Mouse (Mus musculus) midbrain, embryonic 14.5 days (tissue): ENCODE measurements at regions not wholly inside any gene's neighbourhood (a gene's known extent, or its start where the extent isn't known, plus 50 kb on each side); places are given as distances from the start of the nearest gene placed in this dataset.

Experiments
- ATAC-seq: fragments of 200-750 bp; cut with Nextera tagmentation; 2 replicates; pipeline ENCODE4 v1.8.0; 2017; ENCODE audit warnings: moderate number of reproducible peaks, moderate library complexity; ENCODE audit not compliant: low FRiP score, low TSS enrichment
- DNase-seq: peaks from one replicate; pipeline ENCODE4 v3.0.0-alpha.2; 2015
- H3K27ac ChIP-seq: fragments of 300-500 bp; sonication (generic); replicated peaks from 2 replicates; pipeline ENCODE4 v1.5.1; 2014; ENCODE audit warnings: mild to moderate bottlenecking, low read depth, low read length, moderate library complexity
- H3K27me3 ChIP-seq: fragments of 300-500 bp; sonication (generic); 2 replicates; pipeline ENCODE4 v1.6.1; 2014; ENCODE audit warnings: low read length, control low read depth, mixed read lengths; ENCODE audit not compliant: control insufficient read depth, insufficient read depth
- H3K36me3 ChIP-seq: fragments of 300-500 bp; sonication (generic); 2 replicates; pipeline ENCODE4 v1.6.1; 2014; ENCODE audit warnings: low read length, control low read depth; ENCODE audit not compliant: control insufficient read depth, insufficient read depth
- H3K4me1 ChIP-seq: fragments of 300-500 bp; sonication (generic); 2 replicates; pipeline ENCODE4 v1.6.1; 2014; ENCODE audit warnings: mild to moderate bottlenecking, antibody characterized with exemption, low read length, control low read depth; ENCODE audit not compliant: control insufficient read depth, insufficient read depth
- H3K4me2 ChIP-seq: fragments of 300-500 bp; sonication (generic); 2 replicates; pipeline ENCODE4 v1.6.1; 2014; ENCODE audit warnings: mild to moderate bottlenecking, low read length, moderate library complexity
- H3K4me3 ChIP-seq: fragments of 300-500 bp; sonication (generic); replicated peaks from 2 replicates; pipeline ENCODE4 v1.5.1; 2014; ENCODE audit warnings: low read depth, low read length
- H3K9ac ChIP-seq: fragments of 300-500 bp; sonication (generic); replicated peaks from 2 replicates; pipeline ENCODE4 v1.6.1; 2014; ENCODE audit warnings: mild to moderate bottlenecking, low read length, moderate library complexity
- H3K9me3 ChIP-seq: fragments of 300-500 bp; sonication (generic); 2 replicates; pipeline ENCODE4 v1.6.1; 2016; ENCODE audit warnings: low read length, control low read depth, mixed read lengths; ENCODE audit not compliant: control insufficient read depth
- WGBS: fragments of 180-500 bp; shearing (Covaris S2); extraction: QIAGEN DNeasy Blood & Tissue Kit; methylation state at CpG from one replicate; pipeline ENCODE4 v1.1.7; 2014; 5-methylcytosine and 5-hydroxymethylcytosine counted together

DNA sequence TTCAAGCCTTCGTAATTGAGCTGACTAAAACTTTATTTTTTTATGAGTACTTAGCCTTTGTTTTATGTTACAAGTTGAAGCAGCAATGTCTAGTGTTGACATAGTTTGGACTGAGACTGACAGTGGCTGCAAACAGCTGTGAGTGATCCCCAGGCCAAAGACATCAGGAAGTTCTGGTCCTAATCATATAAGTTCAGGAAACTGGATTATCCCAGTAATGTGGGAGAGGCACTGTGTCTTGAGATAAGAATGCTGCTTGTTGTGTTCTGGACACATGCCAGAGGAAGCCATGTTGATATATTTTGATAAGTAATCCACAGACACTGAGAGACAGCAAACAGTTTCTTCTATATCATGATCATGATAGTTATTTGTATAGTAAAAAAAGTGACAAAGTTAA is 153.4 kb downstream of the Lrriq3 start:
- 85% methylated on average over 1 of the region's 1 CpGs for WGBS
- no peak for ATAC-seq

DNA sequence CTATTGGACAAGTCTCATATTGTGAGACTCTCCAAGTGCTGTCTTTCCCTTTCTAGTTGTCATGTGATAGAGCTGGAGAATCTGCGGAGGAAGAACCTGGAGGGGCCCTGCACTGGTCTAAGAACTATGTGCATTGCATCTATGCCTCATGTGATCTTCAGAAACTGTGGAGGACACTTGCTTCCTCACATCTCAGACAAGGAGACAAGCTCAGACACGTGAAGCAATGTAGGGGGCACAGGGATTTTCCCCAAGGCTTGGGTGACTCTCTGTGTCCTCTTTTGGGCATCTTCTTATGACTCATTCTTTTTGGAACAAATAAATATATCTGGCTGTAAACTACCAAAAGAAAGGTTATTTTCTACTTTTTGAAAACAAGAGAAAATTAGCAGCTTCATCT is 153.9 kb downstream of the Lrriq3 start:
- no peak overlapping the region for H3K4me2 ChIP-seq
- 71% methylated on average over 2 of the region's 2 CpGs for WGBS
- no peak overlapping the region for H3K4me3 ChIP-seq
- ATAC-seq (no peak), DNase-seq (no peak)
- no peaks in the 10 kb centered on the region for H3K27me3 ChIP-seq
- no peaks in the 10 kb centered on the region for H3K9me3 ChIP-seq
- H3K4me1 ChIP-seq: no peaks in the 10 kb centered on the region
- no peak overlapping the region for H3K27ac ChIP-seq
- H3K36me3 ChIP-seq: no peaks in the 10 kb centered on the region
- no peak overlapping the region for H3K9ac ChIP-seq

More for the DNA sequence above, 153.4 kb downstream of the Lrriq3 start:
- H3K27me3 ChIP-seq: no peaks in the 10 kb centered on the region
- H3K4me3 ChIP-seq: no peak overlapping the region
- H3K9ac ChIP-seq: no peak overlapping the region
- no peak overlapping the region for H3K27ac ChIP-seq
- H3K4me2 ChIP-seq: no peak overlapping the region
- no peaks in the 10 kb centered on the region for H3K36me3 ChIP-seq
- no peak for DNase-seq
- no peaks in the 10 kb centered on the region for H3K4me1 ChIP-seq
- H3K9me3 ChIP-seq: no peaks in the 10 kb centered on the region

DNA sequence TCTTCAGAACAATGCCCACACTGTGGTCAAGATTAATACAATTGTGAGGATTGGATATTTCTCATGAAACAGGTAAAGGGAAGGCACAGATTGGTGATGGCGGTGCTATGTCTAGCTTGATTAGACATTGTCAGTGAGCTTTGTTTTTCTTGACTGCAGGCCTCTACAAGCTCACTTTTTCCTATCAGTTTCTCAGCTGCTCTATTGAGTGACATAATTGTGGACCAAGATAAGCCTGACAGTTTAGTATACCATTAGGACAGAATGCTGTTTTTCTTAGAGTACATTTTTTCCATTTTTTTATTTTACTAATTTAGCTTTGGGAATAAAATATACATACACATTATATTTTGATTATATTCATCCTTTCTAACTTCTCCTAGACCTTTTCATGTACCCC is 154.7 kb downstream of the Lrriq3 start:
- no peaks in the 10 kb centered on the region for H3K9me3 ChIP-seq
- DNase-seq (no peak), ATAC-seq (no peak)
- no peaks in the 10 kb centered on the region for H3K4me1 ChIP-seq
- WGBS: 97% methylated on average over 1 of the region's 1 CpGs
- H3K27me3 ChIP-seq: no peaks in the 10 kb centered on the region
- H3K4me3 ChIP-seq: no peak overlapping the region
- no peaks in the 10 kb centered on the region for H3K36me3 ChIP-seq
- H3K27ac ChIP-seq: no peak overlapping the region
- no peak overlapping the region for H3K9ac ChIP-seq
- no peak overlapping the region for H3K4me2 ChIP-seq

DNA sequence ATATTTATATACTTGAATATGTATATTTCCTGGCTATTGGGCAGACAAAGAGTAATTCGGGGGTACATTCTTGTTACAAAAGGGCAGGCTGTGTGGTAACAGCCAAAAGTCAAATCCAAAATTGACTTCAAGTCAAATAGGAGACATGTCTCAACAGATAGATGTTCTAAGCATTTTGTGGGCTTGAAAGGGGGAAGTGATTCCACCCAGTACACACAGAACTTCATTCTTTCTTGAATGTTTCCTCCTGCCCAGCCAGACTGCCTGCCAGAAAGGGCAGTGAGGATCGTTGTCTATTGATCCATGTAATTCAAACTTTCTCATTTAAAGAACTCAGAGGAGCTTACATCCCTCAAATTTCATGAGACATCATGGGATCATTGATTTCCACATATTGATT is 157.7 kb downstream of the Lrriq3 start:
- no peaks in the 10 kb centered on the region for H3K4me1 ChIP-seq
- no peak for DNase-seq

DNA sequence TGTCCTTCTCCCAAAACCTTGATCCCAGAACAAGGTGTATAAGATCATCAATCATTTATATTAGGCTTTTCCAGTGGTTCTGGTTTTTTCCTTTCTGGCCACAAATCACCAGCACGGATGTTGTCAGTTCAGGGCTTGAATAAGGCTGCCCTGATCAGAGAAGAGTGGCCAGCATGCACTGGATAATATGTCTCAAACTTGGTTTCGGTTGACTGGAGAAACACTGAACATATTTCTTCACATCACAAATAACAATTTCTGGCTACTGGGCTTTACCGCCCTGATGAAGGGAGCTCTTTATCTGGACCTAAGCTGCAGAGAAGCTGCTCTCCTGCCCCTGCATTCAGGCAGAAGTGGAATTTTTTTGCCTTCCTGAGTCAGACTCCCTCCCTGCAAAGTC is 205.0 kb downstream of the Lrriq3 start:
- H3K4me2 ChIP-seq: no peak overlapping the region
- no peak for ATAC-seq

More for the DNA sequence above, 157.7 kb downstream of the Lrriq3 start:
- no peak for ATAC-seq
- H3K36me3 ChIP-seq: no peaks in the 10 kb centered on the region
- H3K27ac ChIP-seq: no peak overlapping the region
- H3K27me3 ChIP-seq: no peaks in the 10 kb centered on the region
- H3K9ac ChIP-seq: no peak overlapping the region
- no peaks in the 10 kb centered on the region for H3K9me3 ChIP-seq
- 83% methylated on average over 2 of the region's 2 CpGs for WGBS
- no peak overlapping the region for H3K4me2 ChIP-seq
- no peak overlapping the region for H3K4me3 ChIP-seq

DNA sequence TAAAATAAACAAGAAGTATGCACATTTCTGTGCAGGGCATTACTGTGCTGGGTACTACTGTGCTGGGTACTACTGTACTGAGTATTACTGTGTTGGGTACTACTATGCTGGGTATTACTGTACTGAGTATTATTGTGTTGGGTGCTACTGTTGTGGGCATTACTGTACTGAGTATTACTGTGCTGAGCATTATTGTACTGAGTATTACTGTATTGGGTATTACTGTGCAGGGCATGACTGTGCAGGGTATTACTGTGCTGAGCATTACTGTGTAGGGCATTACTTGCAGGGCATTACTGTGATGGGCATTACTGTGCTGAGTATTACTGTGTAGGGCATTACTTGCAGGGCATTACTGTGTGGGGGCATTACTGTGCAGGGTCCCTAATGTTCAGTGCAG is 205.5 kb downstream of the Lrriq3 start:
- ATAC-seq (peak; percentile 43; the same call in 1 of the 2 replicates), DNase-seq (no peak)
- no peak overlapping the region for H3K4me3 ChIP-seq
- no peaks in the 10 kb centered on the region for H3K9me3 ChIP-seq
- H3K27ac ChIP-seq: no peak overlapping the region
- no peak overlapping the region for H3K9ac ChIP-seq
- no peaks in the 10 kb centered on the region for H3K27me3 ChIP-seq
- no peak overlapping the region for H3K4me2 ChIP-seq
- no peaks in the 10 kb centered on the region for H3K4me1 ChIP-seq
- H3K36me3 ChIP-seq: no peaks in the 10 kb centered on the region

More for the DNA sequence above, 205.0 kb downstream of the Lrriq3 start:
- no peak overlapping the region for H3K9ac ChIP-seq
- no peak overlapping the region for H3K27ac ChIP-seq
- no peaks in the 10 kb centered on the region for H3K36me3 ChIP-seq
- no peak overlapping the region for H3K4me3 ChIP-seq
- H3K9me3 ChIP-seq: no peaks in the 10 kb centered on the region
- H3K27me3 ChIP-seq: no peaks in the 10 kb centered on the region
- DNase-seq: no peak
- H3K4me1 ChIP-seq: no peaks in the 10 kb centered on the region
- WGBS: 67% methylated on average over 3 of the region's 3 CpGs

DNA sequence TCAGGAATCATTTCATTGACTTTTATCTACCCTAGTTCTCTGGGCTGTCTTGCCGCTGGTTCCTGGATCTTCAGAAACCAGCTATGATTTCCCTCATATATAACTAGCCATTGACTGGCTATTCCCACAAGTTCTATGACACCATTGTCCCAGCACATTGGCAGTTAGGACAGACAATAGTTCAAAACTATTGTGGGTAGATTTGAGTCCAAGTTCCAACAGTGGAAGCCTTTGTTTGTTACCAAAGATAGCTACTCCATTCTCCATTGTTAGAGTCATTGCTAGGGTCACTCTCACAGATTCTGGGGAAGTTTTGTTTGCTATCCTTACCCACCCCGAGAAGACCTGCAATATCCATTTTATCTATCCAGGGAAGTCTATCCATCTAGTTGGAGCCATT is 229.1 kb downstream of the Lrriq3 start:
- H3K9me3 ChIP-seq: no peaks in the 10 kb centered on the region
- H3K36me3 ChIP-seq: no peaks in the 10 kb centered on the region
- no peak overlapping the region for H3K9ac ChIP-seq
- H3K4me2 ChIP-seq: no peak overlapping the region
- ATAC-seq (no peak), DNase-seq (no peak)
- H3K4me3 ChIP-seq: no peak overlapping the region
- 88% methylated on average over 2 of the region's 2 CpGs for WGBS
- no peak overlapping the region for H3K27ac ChIP-seq
- no peaks in the 10 kb centered on the region for H3K4me1 ChIP-seq
- H3K27me3 ChIP-seq: no peaks in the 10 kb centered on the region

DNA sequence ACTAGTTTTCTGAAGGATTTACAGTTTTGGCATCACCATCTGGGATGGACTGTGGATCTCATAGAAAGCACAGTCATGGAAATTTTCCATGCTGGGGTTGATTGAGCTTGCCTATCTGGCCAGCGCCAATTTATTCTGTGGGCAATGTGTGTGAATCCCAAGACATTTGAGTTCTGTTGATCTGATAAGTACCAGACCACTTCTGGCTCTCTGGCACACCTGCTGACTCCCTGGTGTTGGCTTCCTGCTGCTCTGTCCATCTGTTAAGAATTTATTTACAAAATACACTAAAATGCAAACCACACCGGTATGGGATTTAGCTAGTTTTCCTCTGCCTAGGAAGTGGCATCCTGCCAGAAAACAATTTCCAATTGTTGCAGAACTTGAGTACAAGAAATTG is 236.5 kb downstream of the Lrriq3 start:
- no peaks in the 10 kb centered on the region for H3K27me3 ChIP-seq
- H3K9ac ChIP-seq: no peak overlapping the region
- H3K4me3 ChIP-seq: no peak overlapping the region
- H3K9me3 ChIP-seq: no peaks in the 10 kb centered on the region
- DNase-seq (peak; percentile 14), ATAC-seq (no peak)
- no peak overlapping the region for H3K4me2 ChIP-seq
- H3K36me3 ChIP-seq: no peaks in the 10 kb centered on the region
- no peaks in the 10 kb centered on the region for H3K4me1 ChIP-seq
- H3K27ac ChIP-seq: no peak overlapping the region
- 72% methylated on average over 2 of the region's 2 CpGs for WGBS

DNA sequence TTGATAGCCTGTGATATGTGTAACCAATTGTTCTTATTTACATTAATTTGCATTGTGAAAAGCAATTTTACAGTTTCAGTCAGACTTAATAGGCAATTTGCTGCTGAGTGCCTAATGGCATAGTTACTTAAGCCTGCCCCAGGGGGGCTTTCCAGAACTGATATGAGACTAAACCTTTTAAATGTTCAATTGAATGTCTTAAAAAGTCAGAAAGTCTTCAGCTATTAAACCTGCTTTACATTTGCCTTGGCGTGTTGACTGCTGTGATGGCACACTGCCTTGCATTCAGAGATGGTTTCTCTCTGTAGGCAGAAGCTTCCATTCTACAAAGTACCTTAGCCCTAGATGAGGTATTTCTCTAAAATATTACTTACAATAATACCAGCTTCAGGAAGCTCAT is 256.0 kb downstream of the Lrriq3 start:
- 39% methylated on average over 1 of the region's 1 CpGs for WGBS
- H3K4me3 ChIP-seq: no peak overlapping the region
- no peaks in the 10 kb centered on the region for H3K27me3 ChIP-seq
- H3K27ac ChIP-seq: no peak overlapping the region
- no peak for ATAC-seq
- no peaks in the 10 kb centered on the region for H3K9me3 ChIP-seq
- no peak overlapping the region for H3K9ac ChIP-seq
- H3K4me2 ChIP-seq: no peak overlapping the region
- no peaks in the 10 kb centered on the region for H3K36me3 ChIP-seq
- peak; percentile 58 for DNase-seq
- H3K4me1 ChIP-seq: no peaks in the 10 kb centered on the region
